Mouse (Mus musculus) G1E (cell line): ENCODE measurements around the gene Tob2. TPM values are rescaled to one million over a fixed set of nuclear protein-coding genes. Genes with fewer than 3 reads are reported as not detected.

Experiments
- ATAC-seq: 2 replicates; pipeline ENCODE4 v1.8.0; 2016; ENCODE audit warnings: mild to moderate bottlenecking; ENCODE audit not compliant: insufficient number of reproducible peaks, poor library complexity, low FRiP score, severe bottlenecking; ENCODE audit errors: extremely low read depth
- DNase-seq: peaks from one replicate; pipeline ENCODE4 v3.0.0; 2012; ENCODE audit warnings: low spot score
- H3K27me3 ChIP-seq: 2 replicates; pipeline ENCODE4 v1.6.1; 2012; ENCODE audit warnings: mild to moderate bottlenecking, low read length, inconsistent platforms; ENCODE audit not compliant: insufficient read depth
- H3K36me3 ChIP-seq: replicated peaks from 2 replicates; pipeline ENCODE3; 2012; ENCODE audit warnings: mild to moderate bottlenecking, inconsistent platforms
- H3K4me1 ChIP-seq: 2 replicates; pipeline ENCODE4 v1.6.1; 2012; ENCODE audit warnings: low read depth, low read length, inconsistent platforms, mixed read lengths; ENCODE audit not compliant: insufficient read depth
- H3K4me3 ChIP-seq: 2 replicates; pipeline ENCODE4 v1.5.1; 2012; ENCODE audit warnings: low read depth, mild to moderate bottlenecking, inconsistent platforms, low read length, moderate library complexity, mixed read lengths
- H3K9me3 ChIP-seq: replicated peaks from 2 replicates; pipeline ENCODE4 v1.6.1; 2012; ENCODE audit warnings: inconsistent platforms
- CTCF ChIP-seq: IDR thresholded peaks from 2 replicates; pipeline ENCODE4 v1.5.1; 2012; ENCODE audit warnings: low read depth, low read length, inconsistent platforms, mixed read lengths
- GATA1 ChIP-seq: IDR thresholded peaks from 2 replicates; pipeline ENCODE4 v1.6.1; 2012; ENCODE audit warnings: borderline replicate concordance, low read length, inconsistent platforms, mixed read lengths
- GATA2 ChIP-seq: IDR thresholded peaks from 2 replicates; pipeline ENCODE4 v1.6.1; 2012; ENCODE audit warnings: low read depth, low read length, inconsistent platforms, borderline replicate concordance
- POLR2AphosphoS5 ChIP-seq: IDR thresholded peaks from 2 replicates; pipeline ENCODE4 v1.6.1; 2012; ENCODE audit warnings: low read depth, low read length, inconsistent platforms; ENCODE audit not compliant: insufficient replicate concordance
- TAL1 ChIP-seq: conservative IDR thresholded peaks from 2 replicates; pipeline ENCODE4 v1.6.1; 2012; ENCODE audit warnings: low read depth, low read length, inconsistent platforms, mixed read lengths
- polyA plus RNA-seq: library from polyadenylated mRNA; stranded (reverse); fragments of >175 nt; gene quantifications from 2 replicates; pipeline ENCODE4 v1.2.3, GENCODE M21; 2012
- total RNA-seq, 2 experiments: library from RNA; stranded (forward) in 1 of 2; stranded (reverse) in 1 of 2; fragments of 200-1000 nt in 1 of 2; fragments of >200 nt in 1 of 2; fragmentation: Nextera tagmentation in 1 of 2; gene quantifications; 2 replicates each; pipeline ENCODE4 v1.2.3; 2014 to 2017

Gene Tob2
- total and polyA plus RNA-seq, 3 experiments, result 9.9 to 37.5 (median 32.3) TPM

DNA sequence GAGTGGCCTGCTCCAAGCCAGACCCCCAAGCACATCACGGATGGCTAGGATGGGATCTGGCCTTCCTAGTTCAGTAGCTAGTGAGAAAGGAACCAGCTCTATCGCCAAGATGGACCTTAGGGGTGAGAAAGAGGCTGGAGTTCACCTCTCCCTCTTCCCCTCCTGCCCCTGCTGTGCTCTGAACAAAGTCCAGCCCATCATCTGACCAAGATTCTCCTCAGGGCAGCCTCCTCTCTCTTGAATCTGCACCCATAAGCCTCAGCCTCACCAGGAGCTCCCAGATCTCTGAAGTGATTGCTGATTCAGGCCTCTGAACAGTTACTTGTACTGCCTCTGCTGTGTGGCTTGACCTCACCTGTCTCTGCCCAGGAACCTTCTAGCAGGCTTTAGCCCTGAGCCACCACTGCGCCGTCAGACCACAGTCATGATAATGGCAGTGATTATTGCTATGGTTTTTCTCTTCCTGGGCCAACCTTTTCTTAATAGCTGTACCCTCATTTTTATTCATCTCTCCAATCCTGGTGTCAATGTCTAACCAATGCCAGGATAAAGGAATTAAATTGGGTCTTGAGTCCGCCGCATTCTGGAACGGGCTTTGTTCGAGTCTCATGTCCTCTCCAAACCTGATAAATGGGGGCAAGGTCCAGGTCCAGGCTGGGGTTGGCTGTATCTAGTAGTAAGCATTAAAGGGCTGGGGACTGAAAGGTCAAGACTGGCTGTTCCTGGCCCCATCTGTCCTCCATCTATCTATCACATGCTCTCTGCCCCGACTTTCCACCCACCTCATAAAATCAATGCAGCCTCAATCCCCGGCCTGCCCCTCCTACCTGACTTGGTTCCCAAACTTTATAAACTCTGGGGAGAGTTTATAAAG, 23.4 kb downstream of the Tob2 start:
- Histone ChIP-seq H3K36me3 (no peaks in the 10 kb centered on the region), H3K9me3 (no peaks in the 10 kb centered on the region), H3K4me3 (no peak overlapping the region), H3K4me1 (peaks cover 38% of the 10 kb centered on the region), H3K27me3 (peaks cover 55% of the 10 kb centered on the region)
- TF ChIP-seq TAL1 (no peak), GATA1 (no peak), POLR2AphosphoS5 (no peak), GATA2 (no peak), CTCF (no peak)
- ATAC-seq (no peak), DNase-seq (no peak)

- Histone ChIP-seq H3K4me1 (peaks cover 35% of the 10 kb centered on the region), H3K27me3 (peaks cover 46% of the 10 kb centered on the region), H3K9me3 (no peaks in the 10 kb centered on the region), H3K36me3 (peaks cover under 1% of the 10 kb centered on the region), H3K4me3 (no peak overlapping the region)
- DNase-seq (no peak), ATAC-seq (no peak)
- no peak for TF ChIP-seq CTCF
These were observed 24.3 kb downstream of the Tob2 start for GRCm38 (mm10) chr15:81834171-81834841.

- Histone ChIP-seq H3K9me3 (no peaks in the 10 kb centered on the region), H3K4me1 (peaks cover 38% of the 10 kb centered on the region), H3K36me3 (peaks cover 8% of the 10 kb centered on the region), H3K27me3 (peaks cover 43% of the 10 kb centered on the region), H3K4me3 (no peak overlapping the region)
- ATAC-seq, result no peak
- TF ChIP-seq GATA2 (no peak), POLR2AphosphoS5 (no peak), TAL1 (no peak), CTCF (no peak), GATA1 (no peak)
- no peak for DNase-seq
These were observed 25.1 kb downstream of the Tob2 start for GRCm38 (mm10) chr15:81833481-81833880.

DNA sequence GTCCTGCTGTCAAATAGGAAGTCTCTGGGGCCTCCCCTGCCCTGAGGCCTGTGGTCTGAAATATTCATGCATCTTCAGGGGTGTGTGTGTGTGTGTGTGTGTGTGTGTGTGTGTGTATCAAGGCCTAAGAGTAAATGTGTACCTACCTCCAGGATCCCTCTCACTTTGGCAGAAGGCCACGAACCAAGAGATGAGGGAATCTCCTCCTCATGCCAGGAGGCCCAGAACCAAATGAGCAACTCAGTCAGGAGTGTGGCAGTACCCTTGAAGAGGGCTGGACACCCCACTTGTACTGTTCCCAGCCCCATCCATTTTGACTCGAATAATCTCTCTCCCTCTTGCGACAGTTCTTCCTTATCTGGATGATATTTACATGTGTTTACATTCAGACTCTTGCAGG, 26.4 kb downstream of the Tob2 start:
- TF ChIP-seq GATA2, result no peak
- no peak for TF ChIP-seq POLR2AphosphoS5
- no peak for TF ChIP-seq CTCF
- no peak for ATAC-seq
- H3K4me1 ChIP-seq, result peaks cover 40% of the 10 kb centered on the region
- no peak for DNase-seq
- no peak overlapping the region for H3K4me3 ChIP-seq
- H3K9me3 ChIP-seq, result no peaks in the 10 kb centered on the region
- H3K27me3 ChIP-seq, result peaks cover 36% of the 10 kb centered on the region
- H3K36me3 ChIP-seq, result peaks cover 18% of the 10 kb centered on the region

- TF ChIP-seq CTCF (peak; percentile 81), TAL1 (no peak)
- peak; percentile 76 for ATAC-seq
- H3K4me3 ChIP-seq, result no peak overlapping the region
These were observed 27.3 kb downstream of the Tob2 start for GRCm38 (mm10) chr15:81831136-81831825.

DNA sequence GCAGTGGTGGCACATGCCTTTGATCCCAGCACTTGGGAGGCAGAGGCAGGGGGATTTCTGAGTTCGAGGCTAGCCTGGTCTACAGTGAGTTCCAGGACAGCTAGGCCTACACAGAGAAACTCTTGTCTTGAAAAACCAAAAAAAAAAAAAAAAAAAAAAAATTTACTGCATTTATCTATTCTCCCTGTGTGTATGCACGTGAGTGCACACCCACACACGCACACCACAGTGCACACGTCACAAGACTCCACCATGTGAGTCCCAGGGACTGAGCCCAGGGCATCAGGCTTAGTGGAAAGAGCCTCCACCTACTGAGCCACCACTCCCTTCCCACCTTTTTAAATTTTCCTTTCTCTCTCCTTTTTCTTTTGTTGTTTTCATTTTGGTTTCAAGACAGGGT, 28.1 kb downstream of the Tob2 start:
- Histone ChIP-seq H3K36me3 (peaks cover 34% of the 10 kb centered on the region), H3K4me3 (no peak overlapping the region), H3K9me3 (no peaks in the 10 kb centered on the region), H3K27me3 (peaks cover 21% of the 10 kb centered on the region), H3K4me1 (peaks cover 25% of the 10 kb centered on the region)
- DNase-seq, result no peak
- ATAC-seq, result no peak
- TF ChIP-seq TAL1, result no peak
- TF ChIP-seq GATA2, result no peak
- TF ChIP-seq CTCF, result no peak
- TF ChIP-seq GATA1, result no peak
- no peak for TF ChIP-seq POLR2AphosphoS5

More at GRCm38 (mm10) chr15:81831136-81831825, 27.3 kb downstream of the Tob2 start:
- H3K36me3 ChIP-seq, result peaks cover 27% of the 10 kb centered on the region
- peaks cover 27% of the 10 kb centered on the region for H3K27me3 ChIP-seq
- H3K9me3 ChIP-seq, result no peaks in the 10 kb centered on the region
- peak; percentile 83 for DNase-seq
- peaks cover 33% of the 10 kb centered on the region for H3K4me1 ChIP-seq
